Mouse (Mus musculus) adrenal gland (tissue): ENCODE measurements around the gene Crybg1.
"Not testable (repeated sequence)": the region's sequence is repeated elsewhere in the genome, so short reads cannot be mapped to it uniquely, and the experiment has no call there.

Experiments used
- intact Hi-C: fragments of 180-260 bp; cut with DNase I; formaldehyde crosslinking; loops from one replicate; pipeline ENCODE4 v1.15.1; 2025

Crybg1 gene

DNA sequence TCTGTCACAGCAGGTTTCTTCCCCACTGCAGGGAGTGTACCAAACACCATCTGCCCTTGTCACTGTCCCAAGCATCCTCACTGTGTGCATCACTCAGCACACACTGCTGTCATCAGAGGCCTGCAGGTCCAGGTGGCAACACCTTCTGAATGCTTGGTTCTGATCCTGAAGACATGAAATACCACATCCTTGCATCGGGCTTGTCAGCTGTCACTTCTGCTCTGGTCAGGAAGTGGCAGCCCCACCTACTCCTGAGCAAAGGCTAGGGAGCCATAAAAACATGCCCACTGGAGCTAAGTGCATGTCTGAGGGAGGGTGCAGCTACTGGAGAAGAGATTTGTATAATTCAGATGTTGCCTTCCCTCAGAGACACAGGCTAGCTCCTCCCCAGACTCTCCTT lies 168.6 kb downstream of the Crybg1 start:
- intact Hi-C loops: no loop called here

DNA sequence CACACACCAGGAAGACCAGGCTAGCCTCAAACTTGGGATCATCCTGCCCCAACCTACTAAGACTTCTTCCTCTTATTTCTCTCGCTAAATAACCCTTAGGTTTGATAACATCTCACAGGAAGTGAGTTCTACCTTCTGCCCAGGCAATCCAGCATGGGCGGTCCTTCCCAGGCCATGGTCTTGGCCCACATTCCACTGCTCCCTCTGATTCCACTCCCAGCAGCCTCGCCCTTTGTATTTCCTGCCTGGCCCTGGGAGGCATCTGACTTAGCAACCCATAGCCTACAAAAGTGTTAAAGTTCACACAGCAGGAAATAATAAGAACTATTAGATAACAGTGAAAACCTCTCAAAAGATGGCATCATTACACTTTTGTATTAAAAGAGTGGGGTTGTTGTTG lies 171.3 kb downstream of the Crybg1 start:
- intact Hi-C loops: no loop called here

DNA sequence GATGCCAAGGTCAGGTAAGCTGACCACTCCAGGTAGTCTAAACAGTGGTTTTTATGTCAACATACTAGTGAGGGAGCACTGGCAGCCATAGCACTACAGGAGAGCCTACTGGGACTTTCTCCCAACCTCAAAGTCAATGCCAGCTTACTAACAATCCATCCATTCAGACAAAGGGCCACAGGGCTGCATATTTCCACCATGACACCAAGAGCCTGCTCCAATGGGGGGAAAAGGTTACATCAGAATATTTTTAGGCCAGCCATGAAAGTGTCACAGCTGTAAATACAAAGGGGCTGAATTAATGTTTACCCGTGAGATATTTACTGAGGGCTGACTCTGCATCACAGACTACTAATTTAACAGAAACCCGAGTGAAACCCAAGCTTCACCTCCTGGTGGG lies 175.4 kb downstream of the Crybg1 start:
- intact Hi-C loops: no loop called here

DNA sequence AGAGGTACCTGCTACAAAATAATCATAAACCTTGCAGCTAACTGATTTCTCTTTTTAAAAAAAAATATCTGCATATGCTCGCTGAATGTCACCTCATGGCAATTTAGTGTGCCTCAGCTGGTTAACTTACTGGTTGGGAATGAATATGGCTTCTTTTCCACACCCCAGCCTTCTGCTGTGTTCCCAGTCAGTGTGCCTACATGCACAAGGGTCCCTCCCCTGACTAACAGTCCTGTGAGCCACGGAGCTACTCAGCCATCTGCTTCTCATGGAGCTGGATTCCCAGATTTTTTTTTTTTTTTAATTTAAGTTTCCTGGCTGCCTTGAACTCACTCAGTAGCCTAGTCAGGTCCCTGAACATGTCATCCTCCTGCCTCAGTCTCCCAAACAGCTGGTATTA lies 183.7 kb downstream of the Crybg1 start:
- intact Hi-C loops: no loop called here

DNA sequence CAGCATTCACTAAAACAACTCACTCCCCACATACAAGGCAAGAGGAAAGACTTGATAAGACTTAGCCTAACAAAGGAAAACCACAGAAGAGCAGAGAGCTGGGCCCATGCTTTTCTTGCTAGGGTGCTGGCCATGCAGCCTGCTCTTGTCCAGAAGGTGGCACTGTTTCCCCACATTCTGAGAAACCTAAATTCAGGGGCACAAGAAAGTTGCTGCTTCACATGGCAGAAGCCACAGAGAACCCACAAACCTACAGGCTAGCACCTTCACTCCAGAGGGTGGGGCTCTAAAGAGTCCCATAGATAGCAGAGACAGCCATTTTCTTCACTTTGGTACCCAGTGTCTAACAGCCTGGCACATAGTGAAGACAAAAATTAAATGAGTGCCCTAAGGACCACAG lies 194.7 kb downstream of the Crybg1 start:
- intact Hi-C loops: loop anchor here (1.0 to 10.0 kb wide), 4 partner anchors 117 to 281 kb away; partner anchors contain the start of gene Crybg1

DNA sequence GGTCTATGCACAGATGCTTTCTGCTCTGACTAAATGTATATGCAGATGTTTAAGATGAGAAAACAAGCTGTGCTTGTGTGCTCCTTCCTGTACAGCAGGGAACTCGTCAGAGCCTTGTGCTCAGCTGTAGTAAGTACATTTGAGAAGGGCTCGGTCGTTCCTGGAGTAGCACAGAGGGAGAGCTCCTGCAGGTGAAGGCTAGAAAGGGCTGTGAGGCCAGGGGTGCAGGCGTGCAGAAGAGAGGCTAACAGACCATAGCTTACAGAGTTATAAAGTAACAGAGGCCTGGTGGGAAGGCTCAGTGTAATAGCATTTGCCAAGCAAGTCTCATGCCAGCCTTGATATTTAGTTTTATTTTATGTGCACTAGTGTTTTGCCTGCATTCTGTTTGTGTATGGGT lies 203.2 kb downstream of the Crybg1 start:
- intact Hi-C loops: loop anchor here (10.0 kb wide), 1 partner anchor 1541 kb away; no protein-coding TSS in a partner anchor

DNA sequence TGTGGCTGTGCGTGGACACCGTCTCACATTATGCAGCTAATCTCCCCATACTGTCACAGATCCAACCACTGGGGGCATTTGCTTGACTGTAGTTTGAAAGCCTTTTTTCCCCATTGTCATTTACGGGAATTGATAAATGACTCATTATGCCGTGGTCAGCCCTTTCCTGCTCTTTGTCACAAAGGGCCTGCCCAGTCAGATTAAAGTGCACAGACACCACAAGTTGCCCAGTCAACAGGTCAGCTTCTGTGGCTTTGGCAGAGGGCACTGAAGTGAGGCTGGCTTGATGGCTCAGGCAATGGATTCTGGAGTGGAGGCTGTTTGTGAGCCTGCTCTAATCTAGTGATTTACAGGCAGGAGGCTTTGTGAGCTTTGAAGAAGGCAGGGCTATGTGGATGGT lies 204.9 kb downstream of the Crybg1 start:
- intact Hi-C loops: loop anchor here (10.0 kb wide), 1 partner anchor 1539 kb away; no protein-coding TSS in a partner anchor

DNA sequence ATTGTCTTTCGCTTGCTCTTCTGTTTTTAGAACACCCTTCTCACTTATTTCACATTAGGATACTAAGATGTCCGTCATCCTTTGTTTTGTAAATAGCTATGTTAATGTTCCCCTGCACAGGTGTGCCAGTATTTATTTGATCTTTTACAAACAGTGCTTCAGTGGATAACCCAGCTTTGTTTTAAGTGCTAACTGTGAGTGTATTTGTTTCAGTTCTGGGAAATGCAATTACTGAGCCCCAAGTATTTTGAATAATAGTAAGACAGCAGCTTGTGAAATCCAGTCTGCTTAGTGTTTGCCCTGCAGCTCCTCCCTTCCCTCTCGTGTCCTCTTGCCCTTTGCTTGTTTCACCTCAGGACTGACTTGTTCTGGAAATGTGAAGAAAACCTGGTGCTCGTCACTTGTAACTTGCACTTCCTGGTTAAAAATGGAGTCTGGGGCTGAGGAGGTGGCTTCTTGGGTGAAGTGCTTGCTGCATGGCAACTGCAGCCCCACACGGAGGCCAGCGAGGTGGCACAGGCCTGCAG lies 209.5 kb downstream of the Crybg1 start:
- intact Hi-C loops: no loop called here

DNA sequence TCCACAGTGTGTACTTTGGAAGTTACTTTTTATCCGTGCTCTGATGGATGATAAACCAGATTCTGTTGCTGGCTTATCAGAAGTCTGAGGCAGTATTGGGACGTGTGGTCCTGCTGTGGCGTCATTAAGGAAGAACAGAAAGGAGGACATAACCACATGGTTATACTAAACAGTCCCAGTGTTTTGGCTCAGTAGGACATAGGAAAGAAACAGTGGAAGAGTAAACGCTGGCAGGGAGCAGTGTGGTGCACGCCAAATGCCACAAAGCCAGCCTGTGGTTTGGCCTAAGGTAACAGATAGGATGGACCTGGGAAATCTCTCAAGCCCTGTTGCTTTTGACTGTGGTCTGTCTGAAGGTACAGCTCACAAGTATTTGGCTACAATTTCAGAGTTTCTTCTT lies 220.1 kb downstream of the Crybg1 start:
- intact Hi-C loops: no loop called here

DNA sequence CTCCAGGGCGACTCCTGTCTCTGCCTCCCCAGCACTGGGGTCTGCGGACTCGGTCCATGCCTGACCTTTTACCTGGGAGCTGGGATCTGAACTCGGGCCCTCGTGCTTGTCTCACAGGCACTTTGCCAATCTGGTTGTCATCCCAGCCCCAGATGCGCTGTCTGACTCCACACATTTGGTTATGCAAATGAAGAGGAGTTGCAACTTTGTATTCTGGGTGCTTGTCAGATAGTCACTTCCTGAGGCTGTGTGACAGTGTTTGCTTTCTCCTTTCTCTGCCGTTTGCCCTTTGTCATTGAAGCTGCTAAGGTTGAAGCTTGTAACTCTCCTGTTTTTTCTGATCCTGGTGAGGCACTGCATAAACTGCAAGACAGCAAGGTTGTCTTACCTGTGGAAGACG lies 220.9 kb downstream of the Crybg1 start:
- intact Hi-C loops: no loop called here

DNA sequence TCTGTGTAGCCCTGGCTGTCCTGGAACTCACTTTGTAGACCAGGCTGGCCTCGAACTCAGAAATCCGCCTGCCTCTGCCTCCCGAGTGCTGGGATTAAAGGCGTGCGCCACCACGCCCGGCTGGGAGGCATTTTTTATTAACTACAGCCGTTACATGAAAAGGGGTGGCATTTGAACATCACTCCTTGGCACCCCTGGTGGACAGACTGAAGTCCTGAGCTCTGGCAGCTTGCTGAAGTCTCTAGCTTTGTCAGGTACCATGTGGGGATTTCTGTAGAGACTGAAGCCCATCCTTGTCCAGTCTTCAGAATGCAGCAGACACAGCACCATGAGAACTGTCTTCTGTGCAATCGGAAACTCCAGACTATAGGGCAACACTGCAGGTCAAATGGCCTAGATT lies 222.9 kb downstream of the Crybg1 start:
- intact Hi-C loops: not testable (repeated sequence)

DNA sequence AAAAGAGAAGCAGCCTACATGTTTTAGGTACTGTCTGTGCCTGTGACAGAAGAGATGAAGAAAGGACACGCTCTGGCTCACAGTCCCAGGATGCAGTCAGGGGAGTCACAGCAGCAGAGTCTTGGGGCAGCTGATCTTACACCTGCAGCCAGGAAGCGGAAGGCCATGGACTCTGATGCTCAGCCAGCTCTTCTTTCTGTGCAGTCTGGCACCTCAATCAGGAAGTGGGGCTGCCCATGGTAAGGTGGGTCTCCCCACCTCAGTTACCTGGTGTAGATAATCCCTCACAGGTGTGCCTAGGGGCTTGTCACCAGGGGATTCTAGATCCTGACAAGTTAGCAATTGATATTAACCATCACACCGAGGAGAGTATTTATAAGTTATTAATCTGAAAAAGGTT lies 225.6 kb downstream of the Crybg1 start:
- intact Hi-C loops: no loop called here

DNA sequence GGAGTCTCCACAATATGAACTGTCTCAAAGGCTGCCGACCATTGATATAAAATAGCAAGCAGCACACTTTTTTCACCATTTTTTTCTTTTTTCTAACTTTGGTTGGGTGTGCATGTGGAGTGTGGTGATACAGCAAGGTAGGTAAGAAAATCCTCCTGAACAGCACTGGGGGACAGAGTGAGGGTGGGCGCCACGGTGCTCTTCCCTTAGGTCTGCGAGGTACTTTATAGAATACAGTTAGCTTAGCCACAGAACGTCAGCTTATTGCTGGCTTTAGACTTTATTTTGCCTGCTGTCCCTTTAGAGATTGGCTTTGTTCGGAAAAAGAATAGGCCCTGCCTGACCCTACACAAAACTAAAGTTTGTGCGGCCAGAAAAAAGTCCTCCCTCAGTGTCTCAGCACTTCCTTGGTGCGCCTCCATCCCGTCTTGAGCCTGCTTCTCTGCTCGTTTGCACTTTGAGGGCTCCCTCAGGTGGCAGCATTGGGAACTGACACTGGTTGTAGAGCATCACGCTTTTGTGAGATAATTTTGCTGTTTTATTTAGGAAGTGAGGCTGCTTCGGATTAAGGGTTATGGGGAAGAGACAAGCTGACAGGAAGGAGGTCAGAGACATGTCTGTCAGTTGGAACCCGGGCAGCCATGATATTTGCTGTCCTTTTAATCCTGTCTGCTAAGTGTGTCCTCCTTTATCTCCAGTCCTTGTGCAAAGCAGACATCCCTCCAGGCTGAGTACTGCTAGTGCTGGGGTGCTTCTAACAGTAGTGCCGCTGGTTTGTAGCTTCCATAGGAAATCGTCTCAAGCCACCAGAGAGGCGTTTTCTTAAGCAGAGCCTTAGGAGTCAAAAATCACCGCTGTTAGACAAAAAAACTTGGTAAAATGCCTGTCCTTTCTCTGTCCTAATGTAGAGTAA lies 229.7 kb downstream of the Crybg1 start:
- intact Hi-C loops: loop anchor here (1.0 kb wide), 1 partner anchor 344 kb away; no protein-coding TSS in a partner anchor

DNA sequence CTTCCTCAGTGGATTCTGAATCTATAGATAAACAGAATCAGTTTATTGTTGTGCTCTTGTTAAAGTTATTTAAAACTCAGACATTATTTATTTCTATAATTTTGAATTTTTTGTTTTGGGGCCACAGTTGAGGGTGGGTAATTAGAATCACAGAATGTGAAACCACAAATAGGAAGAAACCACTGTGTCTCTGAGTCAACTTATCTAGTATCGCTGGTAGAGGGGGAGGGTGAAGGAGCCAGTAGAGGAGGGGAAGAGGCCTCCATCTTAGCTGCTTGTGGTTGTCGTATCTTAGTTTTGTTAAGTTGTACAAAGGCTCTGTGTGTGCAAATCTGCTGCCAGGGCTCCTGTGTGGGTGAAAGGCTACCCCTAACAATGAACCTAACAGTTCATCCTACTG lies 231.9 kb downstream of the Crybg1 start:
- intact Hi-C loops: no loop called here

DNA sequence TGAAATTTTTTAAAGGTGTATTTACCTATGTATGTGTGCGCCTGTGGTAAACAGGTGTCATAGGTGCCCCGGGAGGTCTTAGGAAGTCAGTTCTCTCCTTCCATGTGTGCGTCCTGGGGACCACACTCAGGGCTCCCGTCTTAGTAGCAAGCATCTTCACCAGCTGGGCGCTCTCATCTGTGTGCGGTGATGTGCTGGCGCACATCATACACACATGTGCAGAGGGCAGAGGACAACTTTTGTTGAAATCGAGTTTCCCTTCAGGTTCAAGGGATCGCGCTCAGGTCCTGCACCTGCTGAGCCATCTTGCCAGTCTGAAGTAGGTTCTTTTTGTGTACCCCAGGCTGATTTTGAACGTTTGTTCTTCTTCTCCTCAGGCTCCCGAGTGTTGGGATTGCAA lies 232.5 kb downstream of the Crybg1 start:
- intact Hi-C loops: no loop called here

DNA sequence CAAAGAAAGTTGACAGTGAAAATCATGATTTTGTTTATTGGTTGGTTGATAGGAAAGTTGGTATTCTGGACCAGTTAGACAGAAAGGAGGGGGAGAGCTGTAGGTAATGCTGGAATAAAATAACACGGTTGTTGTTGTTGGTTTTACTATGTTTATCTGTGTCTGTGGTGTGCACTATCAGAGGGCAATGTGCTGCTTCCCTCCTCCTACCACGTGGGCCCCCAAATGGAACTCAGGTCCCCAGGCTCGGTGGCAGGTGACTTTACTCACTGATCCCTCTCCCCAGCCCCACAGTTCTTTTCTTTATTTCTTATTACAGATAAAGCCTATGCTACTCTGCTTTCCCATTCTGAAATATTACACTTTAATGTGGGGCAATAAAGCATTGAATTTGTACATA lies 236.4 kb downstream of the Crybg1 start:
- intact Hi-C loops: no loop called here

DNA sequence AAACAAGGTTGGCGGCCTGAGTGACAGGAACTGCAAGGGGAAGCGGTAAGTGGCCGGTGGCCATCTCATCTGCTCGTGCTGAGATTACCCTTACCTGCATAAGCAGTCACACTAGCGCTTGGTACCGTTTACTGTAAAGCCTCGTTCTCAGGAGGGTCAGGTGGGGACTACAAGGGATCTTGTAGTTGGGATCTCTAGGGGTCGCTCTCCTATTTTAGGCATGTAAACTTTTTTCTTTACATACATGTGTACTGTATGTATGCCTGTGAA lies 237.8 kb downstream of the Crybg1 start:
- intact Hi-C loops: no loop called here

DNA sequence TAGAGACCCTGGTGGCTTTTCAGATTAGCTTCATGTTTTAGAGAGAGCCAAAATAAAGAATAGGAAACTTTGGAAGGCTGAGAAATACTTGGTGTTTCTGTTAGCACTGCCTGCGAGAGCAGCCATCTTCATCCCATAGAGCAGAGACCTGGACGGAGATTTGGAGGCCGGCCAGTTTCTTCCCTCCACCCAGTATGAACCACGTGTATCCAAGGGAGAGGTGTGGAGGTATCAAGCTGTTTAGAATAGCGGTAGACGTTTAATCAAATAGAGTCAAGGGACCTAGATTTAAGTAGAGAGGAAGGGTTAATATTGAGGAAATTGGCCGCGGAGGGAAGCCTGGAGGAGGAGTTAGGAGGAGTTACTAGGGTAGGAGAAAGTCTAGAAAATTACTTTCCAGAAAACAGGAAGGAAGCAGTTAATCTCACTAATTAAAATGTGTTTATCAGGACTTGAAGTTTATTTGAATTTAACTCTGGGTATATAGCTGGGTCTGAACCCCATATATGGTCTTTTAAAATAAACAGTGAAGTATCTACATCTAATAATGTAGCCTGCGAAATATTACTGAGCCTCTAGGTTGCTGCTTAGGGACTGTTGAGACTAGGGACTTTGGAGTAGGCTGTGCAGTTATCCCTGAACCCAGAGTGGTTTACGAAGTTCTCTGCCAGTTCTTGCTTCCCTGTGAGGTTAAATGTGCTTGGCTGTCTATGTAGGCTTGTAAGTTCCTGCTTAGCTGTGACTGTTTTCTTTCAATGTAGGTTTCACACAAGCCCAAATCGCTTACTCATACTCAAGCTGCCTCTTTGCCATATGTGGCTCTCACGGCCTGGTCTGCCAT lies 238.4 kb downstream of the Crybg1 start:
- intact Hi-C loops: no loop called here

DNA sequence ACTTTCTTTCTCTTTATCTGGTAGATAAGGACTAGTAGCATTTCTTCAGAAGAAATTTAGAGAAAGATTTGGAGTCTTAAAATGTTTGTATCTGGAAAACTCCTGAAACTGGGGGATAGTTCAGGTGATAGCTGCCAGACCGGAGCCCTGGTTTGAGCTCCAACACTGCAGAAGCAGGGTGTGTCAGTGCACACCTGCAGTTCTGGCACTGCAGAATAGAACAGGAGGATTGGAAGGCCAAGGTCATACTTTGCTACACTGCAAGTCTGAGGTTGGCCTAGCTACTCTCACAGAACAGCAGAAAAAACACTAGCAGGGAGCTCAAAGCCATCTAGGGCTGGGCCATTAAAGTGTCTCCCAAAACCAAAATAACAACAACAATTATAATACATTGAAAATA lies 244.1 kb downstream of the Crybg1 start:
- intact Hi-C loops: no loop called here

DNA sequence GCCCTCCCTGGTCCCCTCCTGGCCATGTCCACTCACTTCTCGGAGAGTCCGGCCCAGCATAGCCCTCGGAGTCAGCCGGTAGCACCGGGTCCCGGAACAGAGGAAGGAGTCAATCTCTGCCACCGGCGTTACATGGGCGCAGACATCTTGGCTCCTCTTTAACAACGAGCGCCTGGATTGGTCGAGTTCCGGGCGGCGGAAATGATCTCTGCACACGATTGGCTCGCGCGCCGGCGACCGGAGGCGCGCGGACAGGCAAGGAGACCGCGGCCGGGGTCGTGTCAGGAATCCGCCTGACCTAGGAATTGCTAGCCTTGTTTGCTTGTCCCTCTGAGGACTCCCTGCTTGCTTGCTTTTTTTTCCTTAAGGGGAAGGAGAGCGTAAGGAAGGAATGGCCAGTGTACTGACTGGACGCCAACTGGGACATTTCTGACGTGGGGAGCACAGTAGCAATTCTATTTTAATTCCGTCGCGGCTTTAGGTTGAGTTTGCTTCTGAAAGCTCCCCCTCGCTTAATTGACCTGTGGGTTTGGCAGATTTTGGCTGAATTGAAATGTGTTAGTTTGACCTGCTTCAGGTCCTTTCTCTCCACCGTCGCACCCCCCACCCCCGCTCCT lies 247.0 kb downstream of the Crybg1 start, which contains the start of the genes Qrsl1 and Rtn4ip1:
Gene Qrsl1, minus strand, starts transcription at position 168 of the 617 bp plus-strand sequence.
Gene Rtn4ip1, plus strand, starts transcription at position 230 of the 617 bp plus-strand sequence.
- intact Hi-C loops: no loop called here

DNA sequence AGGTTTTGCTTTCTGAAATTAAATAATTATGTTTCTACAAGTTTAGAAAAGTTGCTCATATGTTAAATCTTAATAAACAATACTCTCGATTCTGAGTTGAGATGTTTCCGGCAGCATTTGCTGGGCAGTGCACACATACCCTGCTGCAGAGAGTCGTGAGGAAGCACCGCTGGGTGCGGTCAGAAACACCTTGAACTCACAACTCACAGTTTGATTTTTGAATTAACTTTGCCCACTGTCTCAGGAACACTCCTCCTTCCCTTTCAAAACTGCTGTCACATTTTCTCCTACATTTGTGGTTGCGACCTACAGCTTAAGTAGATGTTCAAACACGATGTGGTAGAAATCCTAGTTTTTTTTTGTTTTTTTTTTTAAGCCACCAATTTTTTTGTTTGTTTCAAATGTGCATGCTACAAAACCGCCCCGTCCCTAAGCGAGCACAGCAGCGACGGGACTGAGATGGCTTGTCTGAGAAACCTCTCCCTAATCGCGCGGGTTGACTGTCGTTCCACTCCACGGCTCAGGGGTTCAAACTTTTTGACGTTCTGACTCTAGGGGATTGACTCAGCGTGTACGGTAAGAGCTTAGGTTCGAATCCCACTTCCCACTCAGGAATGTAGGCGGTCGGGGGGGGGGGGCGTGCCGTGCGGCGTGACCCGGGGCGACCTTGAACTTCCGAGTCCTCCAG lies 247.6 kb downstream of the Crybg1 start:
- intact Hi-C loops: no loop called here
